Mouse (Mus musculus): ENCODE results near the gene Sec1.
A peak's percentile ranks its signal among the peaks of the same experiment; 100 is the strongest.

Gene Sec1

GRCm38 (mm10) chr7:45639561-45640027 is 54.6 kb downstream of the Sec1 start, which contains the start of gene Mamstr:
Gene Mamstr (plus strand): TSS chr7:45639977.
- DNase-seq = peak in 1 of 2 experiments; percentile 44

GRCm38 (mm10) chr7:45638623-45639401 is 55.4 kb downstream of the Sec1 start:
- DNase-seq = peak; percentile 99

GRCm38 (mm10) chr7:45637710-45638109 is 56.5 kb downstream of the Sec1 start:
- peak in 1 of 2 experiments; percentile 45 for DNase-seq

GRCm38 (mm10) chr7:45635711-45636688 is 58.2 kb downstream of the Sec1 start:
- DNase-seq = peak in 1 of 2 experiments; percentile 37

- DNase-seq = no peak
These were observed 59.1 kb downstream of the Sec1 start for GRCm38 (mm10) chr7:45634946-45635681.

GRCm38 (mm10) chr7:45632499-45632898 is 61.7 kb downstream of the Sec1 start:
- peak; percentile 70 to 80 for DNase-seq

- peak in 1 of 2 experiments; percentile 29 for DNase-seq
These were observed 63.9 kb downstream of the Sec1 start for GRCm38 (mm10) chr7:45630064-45630907.

- peak; percentile 98 for DNase-seq
These were observed 65.6 kb downstream of the Sec1 start for GRCm38 (mm10) chr7:45628364-45629294.

Measured in cerebellum, postnatal 14 days (tissue).